Mouse (Mus musculus) spleen, adult 18-20 months (tissue): ENCODE data around the gene Prss33.
A peak's percentile ranks its signal among the peaks of the same experiment; 100 is the strongest.

Source experiments
- DNase-seq, 2 experiments: peaks; one replicate each; pipeline ENCODE4 v3.0.0; 2022; ENCODE audit warnings: mixed read lengths in 2 of 2

The Prss33 gene

GRCm38 (mm10) chr17:23825591-23825990 lies 10.3 kb downstream of the Prss33 start:
- DNase-seq: no peak

- DNase-seq: no peak
Measured at GRCm38 (mm10) chr17:23823614-23824013, 12.2 kb downstream of the Prss33 start.

GRCm38 (mm10) chr17:23823018-23823417 lies 12.8 kb downstream of the Prss33 start:
- DNase-seq: no peak

GRCm38 (mm10) chr17:23822094-23822493 lies 13.8 kb downstream of the Prss33 start:
- no peak for DNase-seq

- no peak for DNase-seq
Measured at GRCm38 (mm10) chr17:23820731-23821130, 15.1 kb downstream of the Prss33 start.

GRCm38 (mm10) chr17:23819235-23819634 lies 16.6 kb downstream of the Prss33 start:
- no peak for DNase-seq

- no peak for DNase-seq
Measured at GRCm38 (mm10) chr17:23818579-23818978, 17.3 kb downstream of the Prss33 start.

- DNase-seq: no peak
Measured at GRCm38 (mm10) chr17:23815641-23816040, 20.2 kb downstream of the Prss33 start.

GRCm38 (mm10) chr17:23807918-23808317 lies 27.9 kb downstream of the Prss33 start:
- no peak for DNase-seq

- no peak for DNase-seq
Measured at GRCm38 (mm10) chr17:23806867-23807266, 29.0 kb downstream of the Prss33 start.

GRCm38 (mm10) chr17:23804426-23805085 lies 31.3 kb downstream of the Prss33 start:
- DNase-seq: no peak

- peak in 1 of 2 experiments; percentile 72 for DNase-seq
Measured at GRCm38 (mm10) chr17:23803366-23804041, 32.4 kb downstream of the Prss33 start.

GRCm38 (mm10) chr17:23802746-23803365 lies 33.0 kb downstream of the Prss33 start:
- DNase-seq: peak; percentile 89 to 97

- DNase-seq: no peak
Measured at GRCm38 (mm10) chr17:23801627-23802026, 34.2 kb downstream of the Prss33 start.

GRCm38 (mm10) chr17:23797316-23797715 lies 38.5 kb downstream of the Prss33 start:
- no peak for DNase-seq

- no peak for DNase-seq
Measured at GRCm38 (mm10) chr17:23795323-23795722, 40.5 kb downstream of the Prss33 start.

- DNase-seq: no peak
Measured at GRCm38 (mm10) chr17:23791079-23791357, 44.8 kb downstream of the Prss33 start.

- DNase-seq: peak in 1 of 2 experiments; percentile 51
Measured at GRCm38 (mm10) chr17:23790269-23791078, 45.4 kb downstream of the Prss33 start, which contains the start of gene Srrm2. Srrm2 (plus strand) TSS chr17:23790532.

GRCm38 (mm10) chr17:23789749-23790268 lies 46.0 kb downstream of the Prss33 start:
- no peak for DNase-seq

GRCm38 (mm10) chr17:23788973-23789372 lies 46.9 kb downstream of the Prss33 start:
- DNase-seq: no peak

GRCm38 (mm10) chr17:23786510-23786931 lies 49.3 kb downstream of the Prss33 start:
- no peak for DNase-seq

- peak in 1 of 2 experiments; percentile 51 for DNase-seq
Measured at GRCm38 (mm10) chr17:23785561-23786471, 50.0 kb downstream of the Prss33 start, which contains the start of gene Flywch2. Flywch2 (minus strand) TSS chr17:23786081.
